8 mouse cellular contexts compared by ENCODE assay signal in genomic region chrX:160135719-160136118, GRCm38 (mm10). TPM values are rescaled to one million over a fixed set of nuclear protein-coding genes. Genes with fewer than 3 reads are reported as not detected.
DNase-seq lines count a peak whose midpoint lies in the region; ATAC-seq and TF ChIP-seq lines count a peak whose summit lies in the region.

No protein-coding gene starts in this region.

- H3K36me3 ChIP-seq in forebrain, embryonic 11.5 days (ENCODE audit: control insufficient read depth, insufficient read depth, low read length): no peaks in the 10 kb centered on the region
- peaks cover 5% of the 10 kb centered on the region for H3K36me3 ChIP-seq in liver, embryonic 13.5 days

- peak overlapping the region; percentile 84 for H3K4me3 ChIP-seq in gastrocnemius, adult 2 months
- peak overlapping the region; percentile 8; the same call in 1 of the 2 replicates for H3K4me3 ChIP-seq in forebrain, embryonic 11.5 days (ENCODE audit: low read depth, low read length)
- peak overlapping the region; percentile 75 for H3K4me3 ChIP-seq in liver, embryonic 13.5 days (replicated peaks)

- H3K4me2 ChIP-seq in forebrain, embryonic 11.5 days (ENCODE audit: low read depth, low read length, severe bottlenecking): peak overlapping the region; percentile 32; the same call in 1 of the 2 replicates
- H3K4me2 ChIP-seq in liver, embryonic 13.5 days: peak overlapping the region; percentile 72

- no peak for TF ChIP-seq CTCF in gastrocnemius, adult 2 months (IDR thresholded peaks at IDR 0.05)

- DNase-seq in gastrocnemius, adult 2 months: no peak
- DNase-seq in gastrocnemius, adult 8-10 months (ENCODE audit: low spot score in 2 of 2): no peak
- DNase-seq in CD4-positive, CD25-positive, alpha-beta regulatory T cell, adult 2 months (ENCODE audit: low read depth, low spot score): peak; percentile 33
- DNase-seq in forebrain, embryonic 11.5 days (ENCODE audit: low spot score): peak; percentile 53
- no peak for DNase-seq in liver, embryonic 13.5 days
- no peak for DNase-seq in layer of hippocampus, adult 8-10 months (ENCODE audit: low spot score in 2 of 2)
- no peak for DNase-seq in natural killer cell, adult 2 months (ENCODE audit: low spot score in 2 of 2)
- DNase-seq in thymus, adult 18-20 months: no peak

- WGBS in forebrain, embryonic 11.5 days: 31% methylated on average over 6 of the region's 6 CpGs
- WGBS in liver, embryonic 13.5 days (ENCODE audit: insufficient replicate concordance): 34% methylated on average over 6 of the region's 6 CpGs

- ATAC-seq in forebrain, embryonic 11.5 days (replicated peaks; ENCODE audit: low FRiP score): no peak
- ATAC-seq in liver, embryonic 13.5 days (ENCODE audit: low read depth): no peak

- no peak overlapping the region for H3K9ac ChIP-seq in forebrain, embryonic 11.5 days (ENCODE audit: low read length)
- peak overlapping the region; percentile 81 for H3K9ac ChIP-seq in liver, embryonic 13.5 days

- H3K9me3 ChIP-seq in forebrain, embryonic 11.5 days (ENCODE audit: control insufficient read depth, low read length): no peaks in the 10 kb centered on the region
- no peaks in the 10 kb centered on the region for H3K9me3 ChIP-seq in liver, embryonic 13.5 days (replicated peaks)

- H3K4me1 ChIP-seq in forebrain, embryonic 11.5 days (replicated peaks; ENCODE audit: control insufficient read depth, insufficient read depth, low read length): 0 out of 2 replicates have a peak, but pooled peaks cover 3% of the 10 kb centered on the region
- H3K4me1 ChIP-seq in liver, embryonic 13.5 days (replicated peaks): peaks cover 21% of the 10 kb centered on the region

- intact Hi-C loops in gastrocnemius, adult 2 months (cut with DNase I): no loop called here

- H3K27me3 ChIP-seq in forebrain, embryonic 11.5 days (ENCODE audit: control insufficient read depth, insufficient read depth, low read length): no peaks in the 10 kb centered on the region; the same call in 1 of the 2 replicates
- no peaks in the 10 kb centered on the region for H3K27me3 ChIP-seq in liver, embryonic 13.5 days

- H3K27ac ChIP-seq in gastrocnemius, adult 2 months: no peak overlapping the region
- H3K27ac ChIP-seq in forebrain, embryonic 11.5 days (ENCODE audit: low read depth, low read length): no peak overlapping the region
- H3K27ac ChIP-seq in liver, embryonic 13.5 days: no peak overlapping the region

RNA-seq across cellular contexts. Expression of gene Pdha1, which starts 2.5 kb away (rescaled TPM):
- 100 to 1,000 TPM; 567 to 646 TPM for total RNA-seq in gastrocnemius, adult 2 months (2021)
- total RNA-seq in gastrocnemius, adult 8-10 months (2022): 100 to 1,000 TPM; 455 to 556 (median 496) TPM
- polyA plus RNA-seq in forebrain, embryonic 11.5 days (2014; fragmentation: Nextera tagmentation; extraction: Ambion mirVana): 120 TPM in 2 replicates
- 66.6 and 77.1 TPM in 2 replicates for polyA plus RNA-seq in liver, embryonic 13.5 days (2015; fragmentation: Nextera tagmentation; extraction: Ambion mirVana)
- 100 to 1,000 TPM; 211 to 231 (median 221) TPM for total RNA-seq in layer of hippocampus, adult 8-10 months (2022)

Comparison
In these comparisons a context has a peak if more than half of its experiments do, and no peak if none do; other contexts are left out.
1. DNase-seq: peak in CD4-positive, CD25-positive, alpha-beta regulatory T cell, adult 2 months (single experiment) and forebrain, embryonic 11.5 days (single experiment); none in gastrocnemius, adult 2 months (single experiment), gastrocnemius, adult 8-10 months (0 of 2), liver, embryonic 13.5 days (single experiment), layer of hippocampus, adult 8-10 months (0 of 2), natural killer cell, adult 2 months (0 of 2) and thymus, adult 18-20 months (0 of 2).
2. H3K4me3 ChIP-seq: peak in every context shown above with its lines; median percentile 84 in gastrocnemius, adult 2 months; 75 in liver, embryonic 13.5 days; 8 in forebrain, embryonic 11.5 days.